ENCODE assay signal across 18 mouse cellular contexts in the genomic region with DNA sequence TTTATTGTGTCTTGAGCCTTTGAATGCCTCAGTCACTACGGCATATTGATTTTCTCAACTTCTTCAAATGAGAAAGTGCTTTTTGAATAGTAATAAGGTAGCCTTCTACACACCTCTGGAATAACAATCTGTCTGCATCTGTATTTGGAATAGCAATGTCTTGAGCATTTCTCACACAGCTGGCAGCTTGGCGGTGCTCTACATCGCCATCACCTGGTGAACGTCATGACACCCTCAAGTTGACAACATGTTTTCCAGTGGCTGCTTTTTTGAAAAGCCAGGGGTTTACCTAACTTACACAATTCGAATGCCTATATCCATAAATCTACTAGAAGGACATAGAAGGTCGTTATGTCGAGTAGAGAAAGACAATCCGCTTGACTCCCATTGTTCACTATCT. TPM values are rescaled to one million over a fixed set of nuclear protein-coding genes. Genes with fewer than 3 reads are reported as not detected.
DNase-seq lines count a peak whose midpoint lies in the region; ATAC-seq and TF ChIP-seq lines count a peak whose summit lies in the region.
"Had no signal": no experiment of that assay in that cellular context is flagged by ENCODE, and none has a peak within 500 bp of the region (broad histone marks: within the 10 kb centered on the region; RNA-seq: fewer than 3 reads in every experiment).

No protein-coding gene starts in this region.

- H3K36me3 ChIP-seq in hindbrain, postnatal 0 days (ENCODE audit: insufficient read depth, low read length), result no peaks in the 10 kb centered on the region
- H3K36me3 ChIP-seq in hindbrain, embryonic 14.5 days (replicated peaks; ENCODE audit: control insufficient read depth, insufficient read depth), result no peaks in the 10 kb centered on the region
- no peaks in the 10 kb centered on the region for H3K36me3 ChIP-seq in lung, embryonic 14.5 days (ENCODE audit: insufficient read depth)
- H3K36me3 ChIP-seq: embryonic facial prominence, embryonic 15.5 days; forebrain, embryonic 15.5 days; heart, embryonic 12.5 days; hindbrain, embryonic 12.5 days; limb, embryonic 13.5 days had no signal

- intact Hi-C loops in heart, postnatal 10 days (cut with DNase I), result no loop called here

- no peak overlapping the region for H3K27ac ChIP-seq in hindbrain, postnatal 0 days
- no peak overlapping the region for H3K27ac ChIP-seq in hindbrain, embryonic 14.5 days
- H3K27ac ChIP-seq in lung, embryonic 14.5 days (ENCODE audit: low read depth), result no peak overlapping the region
- H3K27ac ChIP-seq in embryonic fibroblast, embryonic 13.5 days (ENCODE audit: insufficient read depth, low read length), result no peak overlapping the region
- H3K27ac ChIP-seq: embryonic facial prominence, embryonic 15.5 days; forebrain, embryonic 15.5 days; hindbrain, embryonic 12.5 days; limb, embryonic 13.5 days; macrophage had no signal

- DNase-seq in hindbrain, postnatal 0 days (ENCODE audit: low spot score), result no peak
- no peak for DNase-seq in hindbrain, embryonic 14.5 days (ENCODE audit: low spot score)
- no peak for DNase-seq in lung, embryonic 14.5 days
- DNase-seq in lung, postnatal 4 days, result no peak
- peak; percentile 27 for DNase-seq in NIH3T3 (ENCODE audit: low read depth)
- no peak for DNase-seq in heart, postnatal 10 days
- DNase-seq in layer of hippocampus, adult 9-11 months, result no peak
- DNase-seq: cerebellum, adult 9-10 months; gastrocnemius, postnatal 14 days; kidney, adult 8-10 months; thymus, postnatal 14 days had no signal

- no peak for TF ChIP-seq POLR2A in embryonic fibroblast, embryonic 13.5 days (IDR thresholded peaks at IDR 0.05; ENCODE audit: low read depth, low read length)

- no peak overlapping the region for H3K4me3 ChIP-seq in hindbrain, postnatal 0 days (ENCODE audit: low read length)
- H3K4me3 ChIP-seq in hindbrain, embryonic 14.5 days (replicated peaks; ENCODE audit: low read length), result no peak overlapping the region
- H3K4me3 ChIP-seq in lung, embryonic 14.5 days (ENCODE audit: low read depth, low read length), result no peak overlapping the region
- H3K4me3 ChIP-seq in embryonic fibroblast, embryonic 13.5 days (ENCODE audit: insufficient read depth, low read length), result no peak overlapping the region
- H3K4me3 ChIP-seq: embryonic facial prominence, embryonic 15.5 days; forebrain, embryonic 15.5 days; heart, embryonic 12.5 days; hindbrain, embryonic 12.5 days; limb, embryonic 13.5 days had no signal

- H3K9me3 ChIP-seq in hindbrain, postnatal 0 days (ENCODE audit: low read length), result no peaks in the 10 kb centered on the region
- no peaks in the 10 kb centered on the region for H3K9me3 ChIP-seq in hindbrain, embryonic 14.5 days (ENCODE audit: control insufficient read depth, low read length)
- no peaks in the 10 kb centered on the region for H3K9me3 ChIP-seq in lung, embryonic 14.5 days (ENCODE audit: low read depth, low read length)
- H3K9me3 ChIP-seq: embryonic facial prominence, embryonic 15.5 days; forebrain, embryonic 15.5 days; heart, embryonic 12.5 days; hindbrain, embryonic 12.5 days; limb, embryonic 13.5 days had no signal

- H3K27me3 ChIP-seq in hindbrain, postnatal 0 days (ENCODE audit: insufficient read depth, low read length), result no peaks in the 10 kb centered on the region
- H3K27me3 ChIP-seq in hindbrain, embryonic 14.5 days (ENCODE audit: control insufficient read depth, insufficient read depth, low read length), result no peaks in the 10 kb centered on the region
- no peaks in the 10 kb centered on the region for H3K27me3 ChIP-seq in lung, embryonic 14.5 days (ENCODE audit: insufficient read depth, low read length)
- H3K27me3 ChIP-seq: embryonic facial prominence, embryonic 15.5 days; forebrain, embryonic 15.5 days; heart, embryonic 12.5 days; hindbrain, embryonic 12.5 days; limb, embryonic 13.5 days had no signal

- H3K9ac ChIP-seq in hindbrain, postnatal 0 days (replicated peaks; ENCODE audit: low read length), result no peak overlapping the region
- H3K9ac ChIP-seq in hindbrain, embryonic 14.5 days, result no peak overlapping the region
- H3K9ac ChIP-seq in lung, embryonic 14.5 days, result no peak overlapping the region
- H3K9ac ChIP-seq: embryonic facial prominence, embryonic 15.5 days; forebrain, embryonic 15.5 days; heart, embryonic 12.5 days; hindbrain, embryonic 12.5 days; limb, embryonic 13.5 days had no signal

- no peak overlapping the region for H3K4me2 ChIP-seq in hindbrain, postnatal 0 days (ENCODE audit: low read depth, low read length)
- H3K4me2 ChIP-seq in hindbrain, embryonic 14.5 days (replicated peaks), result no peak overlapping the region
- no peak overlapping the region for H3K4me2 ChIP-seq in lung, embryonic 14.5 days
- H3K4me2 ChIP-seq: embryonic facial prominence, embryonic 15.5 days; forebrain, embryonic 15.5 days; heart, embryonic 12.5 days; hindbrain, embryonic 12.5 days; limb, embryonic 13.5 days had no signal

- no peak for ATAC-seq in hindbrain, postnatal 0 days
- no peak for ATAC-seq in hindbrain, embryonic 14.5 days (ENCODE audit: low FRiP score)
- ATAC-seq in lung, embryonic 14.5 days (ENCODE audit: insufficient read depth), result no peak
- ATAC-seq: forebrain, embryonic 15.5 days had no signal

- 55% methylated on average over 8 of the region's 8 CpGs for WGBS in hindbrain, postnatal 0 days
- 61% methylated on average over 8 of the region's 8 CpGs for WGBS in hindbrain, embryonic 14.5 days
- 60% methylated on average over 8 of the region's 8 CpGs for WGBS in lung, embryonic 14.5 days

- no peaks in the 10 kb centered on the region for H3K4me1 ChIP-seq in hindbrain, postnatal 0 days (ENCODE audit: insufficient read depth, low read length)
- no peaks in the 10 kb centered on the region for H3K4me1 ChIP-seq in hindbrain, embryonic 14.5 days (replicated peaks; ENCODE audit: control insufficient read depth, insufficient read depth, low read length)
- H3K4me1 ChIP-seq in lung, embryonic 14.5 days (ENCODE audit: insufficient read depth), result no peaks in the 10 kb centered on the region
- H3K4me1 ChIP-seq in embryonic fibroblast, embryonic 13.5 days (ENCODE audit: control insufficient read depth, insufficient read depth, low read length), result no peaks in the 10 kb centered on the region
- H3K4me1 ChIP-seq: embryonic facial prominence, embryonic 15.5 days; forebrain, embryonic 15.5 days; heart, embryonic 12.5 days; hindbrain, embryonic 12.5 days; limb, embryonic 13.5 days had no signal

- TF ChIP-seq CTCF in hindbrain, postnatal 0 days (IDR thresholded peaks at IDR 0.05; ENCODE audit: low read depth), result peak; percentile 42
- TF ChIP-seq CTCF in lung, embryonic 14.5 days (IDR thresholded peaks at IDR 0.05; ENCODE audit: low read depth), result peak; percentile 18; the same call in 1 of the 2 replicates
- TF ChIP-seq CTCF in embryonic fibroblast, embryonic 13.5 days (IDR thresholded peaks at IDR 0.05; ENCODE audit: borderline replicate concordance, insufficient read depth, low read length), result peak; percentile 17; the same call in 1 of the 2 replicates

RNA-seq across cellular contexts. Expression of gene Snrpb2, which starts 51.5 kb away (rescaled TPM):
- total RNA-seq in hindbrain, postnatal 0 days (2014; rRNA removed), result 14.7 and 19.4 TPM in 2 replicates
- 56.8 and 57.9 TPM in 2 replicates for polyA plus RNA-seq in hindbrain, postnatal 0 days (2015; fragmentation: Nextera tagmentation; extraction: Ambion mirVana)
- polyA plus RNA-seq in hindbrain, embryonic 14.5 days (2014; fragmentation: Nextera tagmentation; extraction: Ambion mirVana), result 49.3 and 56.9 TPM in 2 replicates
- 85.2 and 91.0 TPM in 2 replicates for polyA plus RNA-seq in lung, embryonic 14.5 days (2014; fragmentation: Nextera tagmentation; extraction: Ambion mirVana)
- polyA plus RNA-seq in embryonic fibroblast, embryonic 13.5 days (2011; ENCODE audit: insufficient read length, low read depth, missing spikeins), result 72.4 and 90.1 TPM in 2 replicates
- 10 to 100 TPM; 29.7 to 32.5 TPM for total RNA-seq in heart, postnatal 10 days (2021)
